In genomic region chr10:9047341-9047740, GRCm38 (mm10) we compare ENCODE assay signal across 14 mouse cellular contexts.
"Had no signal": no experiment of that assay in that cellular context is flagged by ENCODE, and none has a peak within 500 bp of the region (broad histone marks: within the 10 kb centered on the region; RNA-seq: fewer than 3 reads in every experiment).

No protein-coding gene starts in this region.

- H3K36me3 ChIP-seq: limb, embryonic 12.5 days; limb, embryonic 15.5 days; midbrain, embryonic 12.5 days had no signal

- DNase-seq: kidney, adult 2 months; kidney, postnatal 10 days; kidney, postnatal 36 days; layer of hippocampus, adult 9-11 months; liver, postnatal 0 days; lung, embryonic 14.5 days; thymus, adult 2 months; thymus, postnatal 14 days; thymus, postnatal 4 days had no signal

- H3K27me3 ChIP-seq: limb, embryonic 12.5 days; limb, embryonic 15.5 days; midbrain, embryonic 12.5 days had no signal

- H3K4me1 ChIP-seq: limb, embryonic 12.5 days; limb, embryonic 15.5 days; midbrain, embryonic 12.5 days had no signal

- H3K9ac ChIP-seq: limb, embryonic 12.5 days; limb, embryonic 15.5 days; liver, embryonic 14.5 days; liver, postnatal 0 days; lung, embryonic 14.5 days; midbrain, embryonic 12.5 days had no signal

- H3K27ac ChIP-seq: limb, embryonic 12.5 days; limb, embryonic 15.5 days; liver, embryonic 14.5 days; macrophage; midbrain, embryonic 12.5 days had no signal

- H3K4me3 ChIP-seq: limb, embryonic 12.5 days; limb, embryonic 15.5 days; midbrain, embryonic 12.5 days had no signal
